Mouse (Mus musculus): Measurements from ENCODE around the gene Fmo6.

DNA sequence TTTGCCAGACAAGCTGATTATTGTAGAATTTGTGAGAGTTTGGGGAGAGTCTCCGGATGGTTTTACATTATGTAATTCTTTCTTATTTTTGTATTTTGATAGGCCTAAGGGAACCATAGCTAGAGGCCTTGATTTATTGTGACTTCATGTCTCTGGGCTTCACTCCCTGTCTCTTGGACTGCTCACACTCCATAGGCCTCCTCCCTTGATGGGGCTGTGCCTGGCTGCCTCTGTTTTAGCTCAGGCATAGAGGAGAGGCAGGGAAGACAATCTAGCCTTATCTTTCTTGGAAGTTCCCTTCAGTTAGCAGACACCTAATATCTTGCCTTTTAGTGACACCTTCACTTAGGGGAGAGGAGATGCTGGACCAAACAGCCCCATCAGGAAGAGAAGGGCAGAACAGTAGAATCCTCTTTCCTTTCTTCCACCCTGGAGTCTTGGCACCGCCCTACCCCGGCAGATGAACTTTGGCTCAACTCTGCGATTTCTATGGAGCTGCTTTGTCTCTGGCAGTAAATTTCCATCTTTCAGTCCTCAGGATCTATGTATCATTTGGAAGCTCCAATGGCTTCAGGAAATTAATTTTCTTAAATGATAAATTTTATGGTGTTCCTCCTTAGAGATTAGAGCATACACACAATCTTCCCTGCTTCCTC, 1.5 kb upstream of the Fmo6 start:
- TF ChIP-seq CTCF (IDR thresholded peaks at IDR 0.05; ENCODE audit: insufficient read depth, low read depth, low read length) (no peak), POLR2A (IDR thresholded peaks at IDR 0.05; ENCODE audit: insufficient read depth, low read depth, low read length) (no peak)
